Mouse (Mus musculus) lung, postnatal 10 days (tissue): ENCODE measurements around the gene Enc1.

Experiments
- DNase-seq: peaks from one replicate; pipeline ENCODE4 v3.0.0; 2021

Enc1 gene

GRCm38 (mm10) chr13:97295101-97295852 is 54.4 kb downstream of the Enc1 start:
- DNase-seq = peak; percentile 74

DNA sequence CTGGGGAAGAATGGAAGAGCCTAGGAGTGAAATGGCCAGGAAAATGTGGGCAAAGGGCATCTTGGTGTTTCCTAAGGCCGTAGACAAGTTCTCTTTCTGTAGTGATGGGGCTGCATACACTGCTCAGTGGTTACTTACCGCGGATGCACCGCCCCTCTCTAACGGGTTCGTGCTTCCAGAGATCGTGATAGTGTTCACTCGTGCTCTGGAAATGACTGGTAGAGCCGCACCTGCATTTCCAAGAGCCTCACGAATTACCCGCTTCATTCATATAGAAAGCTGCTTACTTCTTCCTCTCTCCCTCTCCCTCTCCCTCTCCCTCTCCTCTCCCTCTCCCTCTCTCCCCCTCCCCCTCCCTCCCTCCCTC is 54.9 kb downstream of the Enc1 start:
- DNase-seq = no peak

- no peak for DNase-seq
Measured at GRCm38 (mm10) chr13:97296281-97296680, 55.4 kb downstream of the Enc1 start.

DNA sequence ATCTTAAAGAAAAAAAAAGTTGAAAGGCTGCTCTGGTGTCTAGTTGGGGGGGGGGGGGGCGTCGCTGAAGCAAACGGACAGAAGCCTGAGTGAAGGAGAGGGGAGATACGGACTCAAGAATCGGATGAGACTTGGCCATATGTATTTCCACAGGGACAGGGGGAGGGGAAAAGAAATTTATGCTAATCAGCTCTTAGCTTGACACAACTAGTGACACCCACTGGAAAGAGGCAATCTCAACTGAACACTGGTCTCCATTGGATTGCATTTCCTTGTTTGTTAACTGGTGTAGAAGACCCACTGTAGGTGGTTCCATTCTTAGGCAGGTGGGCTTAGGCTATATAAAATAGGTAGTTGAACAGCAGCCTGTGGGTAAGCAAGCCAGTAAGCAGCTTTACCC is 55.9 kb downstream of the Enc1 start:
- DNase-seq = no peak

DNA sequence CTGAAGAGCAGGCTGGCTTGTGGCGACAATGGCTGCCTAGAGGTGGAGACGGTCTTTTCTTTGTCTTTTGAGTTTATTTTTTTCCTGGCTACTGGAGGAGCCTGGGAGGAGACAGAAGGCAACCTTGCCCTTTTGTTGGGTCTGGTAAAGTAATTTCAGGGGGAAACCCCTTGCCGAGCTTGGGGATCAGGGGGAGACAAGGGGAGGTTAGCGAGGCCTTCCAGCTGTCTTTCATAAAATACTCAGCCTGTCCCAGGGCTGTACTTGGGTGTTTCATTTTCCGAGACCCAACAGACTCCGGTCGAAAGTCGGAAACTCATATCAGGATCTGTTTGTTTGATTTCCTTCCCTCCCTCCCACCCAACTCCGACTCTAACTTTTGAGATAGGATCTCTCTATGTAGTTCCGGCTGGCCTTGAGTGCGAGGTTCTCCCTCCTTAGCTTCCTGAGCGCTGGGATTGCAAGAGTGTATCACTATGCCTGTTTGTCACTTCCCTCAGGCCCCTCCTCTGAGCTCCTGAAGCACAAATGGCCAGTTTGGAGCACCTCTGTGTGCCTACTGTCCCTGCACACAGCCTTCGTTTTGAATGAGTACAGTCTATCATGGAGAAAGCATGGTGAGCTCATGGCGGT is 56.6 kb downstream of the Enc1 start:
- no peak for DNase-seq

- no peak for DNase-seq
Measured at GRCm38 (mm10) chr13:97298896-97299295, 58.0 kb downstream of the Enc1 start.

DNA sequence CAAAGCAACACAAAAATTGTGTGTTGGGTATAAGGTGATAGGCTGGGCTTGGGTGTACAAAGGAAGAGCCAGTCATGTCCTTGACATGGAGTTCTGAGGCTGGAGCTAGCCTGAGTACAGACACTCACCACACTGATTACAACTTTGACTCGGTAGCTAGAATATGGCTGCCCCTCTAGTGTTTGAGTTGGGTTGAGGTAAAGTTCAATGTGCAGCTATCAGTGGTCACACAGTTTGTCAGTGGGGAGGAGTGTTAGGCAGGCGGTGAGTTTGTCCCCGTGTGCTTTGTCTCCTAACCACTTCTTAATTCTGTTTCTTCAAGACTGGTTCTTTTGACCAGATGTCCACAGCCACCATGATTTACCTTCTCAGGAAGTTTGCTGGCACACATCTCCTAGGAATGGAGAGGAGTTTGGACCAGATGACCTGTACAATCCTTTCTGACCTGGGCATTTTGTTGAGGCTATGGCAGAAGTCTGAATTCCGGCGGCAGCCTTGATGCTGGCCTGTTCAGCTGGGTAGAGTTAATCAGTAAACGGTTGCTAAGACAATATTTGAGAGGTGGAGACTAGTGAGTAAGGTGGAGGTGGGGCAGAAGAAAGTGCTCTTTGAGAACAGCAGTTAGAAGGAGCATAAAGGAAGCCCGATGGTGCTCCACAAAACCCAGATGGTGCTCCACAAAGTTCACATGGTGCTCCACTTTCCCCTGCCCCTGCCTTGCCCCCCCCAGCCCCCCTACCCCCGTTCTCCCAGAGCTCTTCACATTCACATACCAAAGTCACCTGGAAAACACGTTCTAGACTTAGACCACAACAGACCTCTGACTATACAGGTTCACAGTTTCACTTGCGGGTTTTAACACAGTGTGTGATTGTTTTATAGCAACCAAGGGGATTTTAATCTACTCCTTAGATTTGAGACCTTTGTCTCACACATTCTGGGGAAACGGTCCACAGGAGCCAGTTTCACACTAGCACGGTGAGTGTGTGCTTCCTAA is 59.3 kb downstream of the Enc1 start:
- no peak for DNase-seq
